Mouse (Mus musculus) lung, adult 2 months (tissue): ENCODE results near the gene Adap1. TPM values are rescaled to one million over a fixed set of nuclear protein-coding genes. Genes with fewer than 3 reads are reported as not detected.

Experiments
- DNase-seq: peaks from one replicate; pipeline ENCODE4 v3.0.0; 2022
- H3K4me1 ChIP-seq: fragments of 200-500 bp; 2 replicates; pipeline ENCODE4 v1.6.1; 2011; ENCODE audit warnings: low read length; ENCODE audit not compliant: control insufficient read depth, insufficient read depth
- H3K4me3 ChIP-seq: fragments of 200-500 bp; replicated peaks from 2 replicates; pipeline ENCODE3; 2011; ENCODE audit warnings: low read depth, mild to moderate bottlenecking, control low read depth, low read length; ENCODE audit errors: extremely low read depth
- CTCF ChIP-seq: fragments of 200-500 bp; IDR thresholded peaks from 2 replicates; pipeline ENCODE4 v1.5.1; 2011; ENCODE audit warnings: mild to moderate bottlenecking, low read length, control low read depth; ENCODE audit not compliant: insufficient read depth
- POLR2A ChIP-seq: fragments of 200-500 bp; IDR thresholded peaks from 2 replicates; pipeline ENCODE4 v1.6.1; 2011; ENCODE audit warnings: low read depth, mild to moderate bottlenecking, control low read depth, low read length, borderline replicate concordance; ENCODE audit errors: extremely low read depth
- WGBS: fragments of 180-500 bp; shearing (Covaris S2); methylation state at CpG from one replicate; pipeline ENCODE4 v1.1.7; 2018; 5-methylcytosine and 5-hydroxymethylcytosine counted together
- polyA plus RNA-seq: library from polyadenylated mRNA; depleted of rRNA; stranded (reverse); fragments of >200 nt; gene quantifications from 2 replicates; pipeline ENCODE4 v1.2.3, GENCODE M21; 2012

Gene Adap1
- polyA plus RNA-seq, 1 experiment, result 13.8 TPM

GRCm38 (mm10) chr5:139314941-139315642 lies 10.3 kb downstream of the Adap1 start:
- no peak for DNase-seq
- Histone ChIP-seq H3K4me1 (no peaks in the 10 kb centered on the region), H3K4me3 (no peak overlapping the region)
- WGBS, result 68% methylated on average over 12 of the region's 12 CpGs
- TF ChIP-seq CTCF, result no peak
- TF ChIP-seq POLR2A, result no peak

GRCm38 (mm10) chr5:139313536-139313935 lies 11.9 kb downstream of the Adap1 start:
- no peak for TF ChIP-seq CTCF
- TF ChIP-seq POLR2A, result no peak
- 75% methylated on average over 9 of the region's 9 CpGs for WGBS
- Histone ChIP-seq H3K4me1 (no peaks in the 10 kb centered on the region), H3K4me3 (no peak overlapping the region)
- DNase-seq, result no peak

- TF ChIP-seq POLR2A (no peak), CTCF (no peak)
- no peak for DNase-seq
- H3K4me3 ChIP-seq, result no peak overlapping the region
- 93% methylated on average over 9 of the region's 9 CpGs for WGBS
- H3K4me1 ChIP-seq, result no peaks in the 10 kb centered on the region
Measured at GRCm38 (mm10) chr5:139311822-139312221, 13.6 kb downstream of the Adap1 start.

GRCm38 (mm10) chr5:139310477-139310876 lies 14.9 kb downstream of the Adap1 start:
- WGBS, result 89% methylated on average over 4 of the region's 4 CpGs
- Histone ChIP-seq H3K4me3 (no peak overlapping the region), H3K4me1 (no peaks in the 10 kb centered on the region)

GRCm38 (mm10) chr5:139309946-139310345 lies 15.5 kb downstream of the Adap1 start:
- TF ChIP-seq CTCF (no peak), POLR2A (no peak)
- H3K4me3 ChIP-seq, result no peak overlapping the region
- H3K4me1 ChIP-seq, result no peaks in the 10 kb centered on the region
- 66% methylated on average over 3 of the region's 3 CpGs for WGBS
- DNase-seq, result no peak

More at GRCm38 (mm10) chr5:139310477-139310876, 14.9 kb downstream of the Adap1 start:
- no peak for DNase-seq
- TF ChIP-seq POLR2A (no peak), CTCF (no peak)

GRCm38 (mm10) chr5:139303646-139304061 lies 21.8 kb downstream of the Adap1 start:
- DNase-seq, result no peak
- Histone ChIP-seq H3K4me1 (no peaks in the 10 kb centered on the region), H3K4me3 (no peak overlapping the region)
- TF ChIP-seq POLR2A (no peak), CTCF (no peak)
- WGBS, result 77% methylated on average over 9 of the region's 9 CpGs

GRCm38 (mm10) chr5:139302101-139302500 lies 23.3 kb downstream of the Adap1 start:
- DNase-seq, result no peak
- TF ChIP-seq CTCF (no peak), POLR2A (no peak)
- no peak overlapping the region for H3K4me3 ChIP-seq
- 82% methylated on average over 6 of the region's 6 CpGs for WGBS
- no peaks in the 10 kb centered on the region for H3K4me1 ChIP-seq

GRCm38 (mm10) chr5:139297745-139298144 lies 27.7 kb downstream of the Adap1 start:
- no peaks in the 10 kb centered on the region for H3K4me1 ChIP-seq
- WGBS, result 78% methylated on average over 5 of the region's 5 CpGs
- no peak overlapping the region for H3K4me3 ChIP-seq
- DNase-seq, result no peak
- TF ChIP-seq POLR2A (no peak), CTCF (no peak)

- no peak for DNase-seq
- TF ChIP-seq CTCF, result no peak
- no peak for TF ChIP-seq POLR2A
- WGBS, result 86% methylated on average over 10 of the region's 10 CpGs
- no peak overlapping the region for H3K4me3 ChIP-seq
- no peaks in the 10 kb centered on the region for H3K4me1 ChIP-seq
Measured at GRCm38 (mm10) chr5:139297092-139297491, 28.3 kb downstream of the Adap1 start.

GRCm38 (mm10) chr5:139294089-139294488 lies 31.3 kb downstream of the Adap1 start:
- no peak for DNase-seq
- WGBS, result 67% methylated on average over 2 of the region's 2 CpGs
- Histone ChIP-seq H3K4me1 (no peaks in the 10 kb centered on the region), H3K4me3 (no peak overlapping the region)
- TF ChIP-seq POLR2A (no peak), CTCF (no peak)
